Mouse (Mus musculus): ENCODE data around the gene Dnajc6. TPM values are rescaled to one million over a fixed set of nuclear protein-coding genes. Genes with fewer than 3 reads are reported as not detected.

Gene Dnajc6
- total and polyA plus RNA-seq, 3 experiments = 15.0 to 20.2 TPM; not detected in 1

DNA sequence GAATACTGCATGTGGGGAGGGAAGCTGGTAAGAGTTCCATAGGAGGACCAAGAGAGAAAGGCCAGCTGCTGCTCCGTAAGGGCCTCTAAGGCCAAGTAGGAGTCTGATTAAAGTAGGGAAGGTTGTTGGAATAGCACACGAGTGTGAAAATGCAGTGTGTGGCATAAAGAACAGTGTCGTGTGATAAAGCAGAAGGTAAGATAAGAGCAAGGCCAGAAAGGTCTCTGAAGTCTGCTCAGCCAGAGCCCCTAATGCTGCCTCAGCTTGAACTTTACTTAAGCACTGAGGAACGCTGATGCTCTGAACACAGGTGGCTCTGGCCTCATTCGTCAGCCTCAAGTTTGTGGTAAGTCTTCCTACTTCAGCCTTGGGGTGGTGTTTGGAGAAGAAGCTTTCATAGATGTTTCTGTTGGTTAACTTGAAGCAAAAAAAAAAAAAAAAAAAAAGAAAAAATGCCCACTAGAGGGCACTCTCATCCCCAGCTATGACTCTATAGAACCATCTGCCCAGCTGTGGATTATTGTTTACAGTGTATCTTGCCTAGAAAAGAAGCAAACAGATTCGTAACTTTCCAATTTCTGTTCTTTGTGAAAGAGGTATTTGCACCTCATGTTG, 160.6 kb downstream of the Dnajc6 start:
- no peak for TF ChIP-seq EP300 (IDR thresholded peaks at IDR 0.05; ENCODE audit: low read depth in 1 of 2, low read length in 2 of 2)
- TF ChIP-seq SMC3 (IDR thresholded peaks at IDR 0.05; ENCODE audit: low read depth, low read length) = peak; percentile 39
- peak; percentile 53 for TF ChIP-seq GATA1 (IDR thresholded peaks at IDR 0.05; ENCODE audit: low read depth, low read length)
- TF ChIP-seq NRF1 (IDR thresholded peaks at IDR 0.05; ENCODE audit: insufficient read depth, low read depth, low read length, poor library complexity, severe bottlenecking) = no peak
- TF ChIP-seq USF2 (IDR thresholded peaks at IDR 0.05; ENCODE audit: borderline replicate concordance in 1 of 2, insufficient read depth in 1 of 2, low read depth in 1 of 2, low read length in 2 of 2) = no peak
- peak; percentile 44 for TF ChIP-seq RAD21 (IDR thresholded peaks at IDR 0.05; ENCODE audit: low read depth, low read length)
- TF ChIP-seq TBP (IDR thresholded peaks at IDR 0.05; ENCODE audit: low read depth, low read length) = 0 out of 2 replicates have a peak, but pooled peaks have one; percentile 23
- TF ChIP-seq ZNF384 (IDR thresholded peaks at IDR 0.05; ENCODE audit: low read depth, low read length) = peak; percentile 99
- peak; percentile 9 to 68 (median 48); a peak in 4 of 6 replicates for TF ChIP-seq CTCF (IDR thresholded peaks at IDR 0.05 in 2 of 3, conservative IDR thresholded peaks at IDR 0.05 in 1 of 3; ENCODE audit: control insufficient read depth in 1 of 3, insufficient read depth in 1 of 3, low read depth in 2 of 3, low read length in 3 of 3, poor library complexity in 1 of 3, severe bottlenecking in 1 of 3)
- no peak for TF ChIP-seq RCOR1 (IDR thresholded peaks at IDR 0.05; ENCODE audit: low read depth, low read length)
- TF ChIP-seq SIN3A (IDR thresholded peaks at IDR 0.05; ENCODE audit: low read length) = peak; percentile 40; the same call in 1 of the 2 replicates
- H3K27ac ChIP-seq (ENCODE audit: control insufficient read depth, low read depth, low read length) = peak overlapping the region; percentile 99
- peaks cover 19 to 45% of the 10 kb centered on the region in 2 experiments for H3K36me3 ChIP-seq (ENCODE audit: control insufficient read depth in 1 of 2, insufficient read depth in 2 of 2, low read length in 2 of 2)
- peak overlapping the region; percentile 55 for H3K9ac ChIP-seq (ENCODE audit: control insufficient read depth, low read depth, low read length, poor library complexity, severe bottlenecking)
- DNase-seq (ENCODE audit: low read depth, low spot score) = peak; percentile 74
- H3K4me3 ChIP-seq (ENCODE audit: control insufficient read depth in 1 of 2, insufficient read depth in 1 of 2, low read depth in 2 of 2, low read length in 2 of 2) = no peak overlapping the region
- H3K79me2 ChIP-seq (ENCODE audit: control insufficient read depth, insufficient read depth, low read length, poor library complexity) = peaks cover 15% of the 10 kb centered on the region
- peaks cover 27 to 40% of the 10 kb centered on the region in 2 experiments for H3K4me1 ChIP-seq (ENCODE audit: control insufficient read depth in 1 of 2, insufficient read depth in 2 of 2, low read length in 2 of 2)
- no peaks in the 10 kb centered on the region for H3K9me3 ChIP-seq (replicated peaks; ENCODE audit: insufficient read depth, low read length)
- no peaks in the 10 kb centered on the region for H3K27me3 ChIP-seq (ENCODE audit: control insufficient read depth in 1 of 2, insufficient read depth in 2 of 2, low read length in 2 of 2)

DNA sequence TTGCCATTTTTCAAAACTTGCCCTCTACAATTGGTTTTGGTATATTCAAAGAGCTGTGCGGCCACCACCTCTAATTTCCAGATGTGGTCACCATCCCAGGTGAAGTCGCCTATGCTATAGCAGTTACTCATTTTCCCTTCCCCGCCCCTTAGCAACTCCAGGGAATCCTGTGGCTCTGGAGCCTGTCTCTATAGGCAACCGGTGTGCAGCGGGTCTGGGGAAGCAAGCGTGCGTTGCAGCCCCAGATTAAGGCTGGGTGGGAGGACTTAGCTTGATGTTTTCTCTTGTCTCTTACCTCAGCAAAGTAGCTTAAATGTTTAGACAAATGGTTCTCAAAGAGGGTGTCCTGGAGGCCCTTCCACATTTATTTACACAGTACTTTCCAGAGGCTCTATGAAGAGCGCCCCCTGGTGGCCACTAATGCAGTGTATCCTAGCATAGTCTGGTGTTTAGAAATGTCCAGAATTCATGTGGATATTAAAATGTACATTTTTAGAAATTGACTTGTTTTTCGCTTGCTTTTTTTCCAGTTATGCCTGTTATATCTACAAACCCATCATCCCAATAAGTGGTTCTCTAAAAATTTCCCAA, 167.8 kb downstream of the Dnajc6 start:
- Histone ChIP-seq H3K9ac (ENCODE audit: control insufficient read depth, low read depth, low read length, poor library complexity, severe bottlenecking) (no peak overlapping the region), H3K4me3 (ENCODE audit: control insufficient read depth in 1 of 2, insufficient read depth in 1 of 2, low read depth in 2 of 2, low read length in 2 of 2) (no peak overlapping the region), H3K27ac (ENCODE audit: control insufficient read depth, low read depth, low read length) (no peak overlapping the region), H3K27me3 (ENCODE audit: control insufficient read depth in 1 of 2, insufficient read depth in 2 of 2, low read length in 2 of 2) (no peaks in the 10 kb centered on the region), H3K9me3 (replicated peaks; ENCODE audit: insufficient read depth, low read length) (no peaks in the 10 kb centered on the region), H3K36me3 (ENCODE audit: control insufficient read depth in 1 of 2, insufficient read depth in 2 of 2, low read length in 2 of 2) (peaks cover 0 to 6% of the 10 kb centered on the region in 2 experiments; a peak in 1 of 4 replicates), H3K79me2 (ENCODE audit: control insufficient read depth, insufficient read depth, low read length, poor library complexity) (no peaks in the 10 kb centered on the region), H3K4me1 (ENCODE audit: control insufficient read depth in 1 of 2, insufficient read depth in 2 of 2, low read length in 2 of 2) (no peaks in the 10 kb centered on the region)
- peak; percentile 72 for DNase-seq (ENCODE audit: low read depth, low spot score)
- TF ChIP-seq MAZ (IDR thresholded peaks at IDR 0.05; ENCODE audit: low read depth, low read length) (no peak), RCOR1 (IDR thresholded peaks at IDR 0.05; ENCODE audit: low read depth, low read length) (no peak), TBP (IDR thresholded peaks at IDR 0.05; ENCODE audit: low read depth, low read length) (no peak), CHD1 (IDR thresholded peaks at IDR 0.05; ENCODE audit: low read depth, low read length) (no peak), MAFK (IDR thresholded peaks at IDR 0.05; ENCODE audit: borderline replicate concordance, low read depth, low read length) (no peak), BHLHE40 (IDR thresholded peaks at IDR 0.05; ENCODE audit: borderline replicate concordance, low read depth, low read length) (no peak), TAL1 (IDR thresholded peaks at IDR 0.05; ENCODE audit: low read length) (no peak), RAD21 (IDR thresholded peaks at IDR 0.05; ENCODE audit: low read depth, low read length) (peak; percentile 53), ZKSCAN1 (IDR thresholded peaks at IDR 0.05; ENCODE audit: low read depth, low read length) (no peak), JUND (IDR thresholded peaks at IDR 0.05; ENCODE audit: low read depth, low read length) (no peak), ETS1 (IDR thresholded peaks at IDR 0.05; ENCODE audit: low read depth, low read length) (no peak), CTCF (IDR thresholded peaks at IDR 0.05 in 2 of 3, conservative IDR thresholded peaks at IDR 0.05 in 1 of 3; ENCODE audit: control insufficient read depth in 1 of 3, insufficient read depth in 1 of 3, low read depth in 2 of 3, low read length in 3 of 3, poor library complexity in 1 of 3, severe bottlenecking in 1 of 3) (peak; percentile 72 to 82 (median 77)), HCFC1 (IDR thresholded peaks at IDR 0.05; ENCODE audit: low read depth, low read length) (0 out of 2 replicates have a peak, but pooled peaks have one; percentile 18), CHD2 (IDR thresholded peaks at IDR 0.05; ENCODE audit: low read length) (no peak), ZC3H11A (IDR thresholded peaks at IDR 0.05; ENCODE audit: low read depth, low read length) (peak; percentile 51), E2F4 (IDR thresholded peaks at IDR 0.05; ENCODE audit: borderline replicate concordance, low read depth, low read length) (no peak), ZNF384 (IDR thresholded peaks at IDR 0.05; ENCODE audit: low read depth, low read length) (no peak), POLR2AphosphoS2 (IDR thresholded peaks at IDR 0.05; ENCODE audit: low read length) (no peak), KAT2A (conservative IDR thresholded peaks at IDR 0.05; ENCODE audit: low read depth, low read length) (no peak), SMC3 (IDR thresholded peaks at IDR 0.05; ENCODE audit: low read depth, low read length) (peak; percentile 82), POLR2AphosphoS5 (IDR thresholded peaks at IDR 0.05; ENCODE audit: borderline replicate concordance, low read depth, low read length) (no peak), EP300 (IDR thresholded peaks at IDR 0.05; ENCODE audit: low read depth in 1 of 2, low read length in 2 of 2) (no peak), MAX (IDR thresholded peaks at IDR 0.05; ENCODE audit: low read length) (no peak), UBTF (IDR thresholded peaks at IDR 0.05; ENCODE audit: borderline replicate concordance, insufficient read depth, low read depth, low read length) (no peak)
